Mouse (Mus musculus): ENCODE results near the gene Dpp6. TPM values are rescaled to one million over a fixed set of nuclear protein-coding genes. Genes with fewer than 3 reads are reported as not detected.

Gene Dpp6
- polyA plus RNA-seq, 1 experiment, result not detected

DNA sequence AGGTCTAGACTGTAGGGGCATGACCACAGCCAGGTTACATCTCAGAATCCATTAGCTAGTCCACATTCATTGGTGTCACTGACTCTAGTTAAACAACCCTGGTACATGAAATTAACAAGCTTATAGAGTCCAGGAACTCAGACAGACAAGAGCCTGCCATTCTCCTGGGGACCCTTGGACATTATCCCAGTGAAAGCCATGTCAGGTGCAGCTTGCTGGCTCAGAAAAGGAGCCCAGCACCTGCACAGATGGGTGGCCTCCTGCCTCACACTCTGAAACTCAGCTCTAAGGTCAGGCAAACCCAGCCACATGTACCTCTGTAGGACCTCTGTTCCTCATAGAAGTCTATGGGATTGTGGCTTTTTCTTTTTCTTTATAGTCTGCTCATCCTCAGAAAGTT is 701.7 kb downstream of the Dpp6 start:
- TF ChIP-seq POLR2A (IDR thresholded peaks at IDR 0.05; ENCODE audit: borderline replicate concordance, control insufficient read depth, low read depth, low read length) (no peak), CTCF (IDR thresholded peaks at IDR 0.05; ENCODE audit: control insufficient read depth, insufficient read depth, low read length) (no peak)
- Histone ChIP-seq H3K4me3 (replicated peaks; ENCODE audit: control insufficient read depth, low read depth, low read length) (no peak overlapping the region), H3K27ac (ENCODE audit: control insufficient read depth, insufficient read depth, low read depth, low read length, poor library complexity) (no peak overlapping the region), H3K4me1 (ENCODE audit: control insufficient read depth, insufficient read depth, low read length) (no peaks in the 10 kb centered on the region)

GRCm38 (mm10) chr5:27526906-27527305 is 709.9 kb downstream of the Dpp6 start:
- no peaks in the 10 kb centered on the region for H3K4me1 ChIP-seq (ENCODE audit: control insufficient read depth, insufficient read depth, low read length)
- H3K4me3 ChIP-seq (replicated peaks; ENCODE audit: control insufficient read depth, low read depth, low read length), result no peak overlapping the region
- WGBS, result 65% methylated on average over 1 of the region's 1 CpGs
- no peak overlapping the region for H3K27ac ChIP-seq (ENCODE audit: control insufficient read depth, insufficient read depth, low read depth, low read length, poor library complexity)
- TF ChIP-seq POLR2A (IDR thresholded peaks at IDR 0.05; ENCODE audit: borderline replicate concordance, control insufficient read depth, low read depth, low read length) (no peak), CTCF (IDR thresholded peaks at IDR 0.05; ENCODE audit: control insufficient read depth, insufficient read depth, low read length) (no peak)

- Histone ChIP-seq H3K4me1 (ENCODE audit: control insufficient read depth, insufficient read depth, low read length) (no peaks in the 10 kb centered on the region), H3K4me3 (replicated peaks; ENCODE audit: control insufficient read depth, low read depth, low read length) (no peak overlapping the region), H3K27ac (ENCODE audit: control insufficient read depth, insufficient read depth, low read depth, low read length, poor library complexity) (no peak overlapping the region)
- TF ChIP-seq CTCF (IDR thresholded peaks at IDR 0.05; ENCODE audit: control insufficient read depth, insufficient read depth, low read length), result no peak
- no peak for TF ChIP-seq POLR2A (IDR thresholded peaks at IDR 0.05; ENCODE audit: borderline replicate concordance, control insufficient read depth, low read depth, low read length)
- WGBS, result 18% methylated on average over 2 of the region's 2 CpGs
Observed at GRCm38 (mm10) chr5:27544816-27545270, 727.8 kb downstream of the Dpp6 start.

DNA sequence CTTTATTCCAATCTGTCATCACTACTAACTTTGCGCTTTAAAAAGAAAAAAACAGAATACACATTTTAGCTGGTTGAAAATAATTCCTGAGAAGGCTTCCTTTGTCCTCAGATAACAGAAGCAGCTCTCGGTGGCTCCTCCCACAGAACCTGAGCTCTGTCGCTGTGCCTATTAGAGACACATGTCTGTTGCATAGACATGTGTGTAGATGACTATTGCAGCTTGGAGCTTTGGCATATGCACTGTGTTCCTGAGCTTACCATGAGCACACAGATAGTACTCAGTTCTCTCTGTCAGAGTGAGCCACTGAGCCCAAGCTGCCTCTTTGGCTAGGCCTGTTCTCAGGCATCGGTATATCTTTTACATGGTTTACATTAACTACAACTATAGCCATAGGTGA is 732.3 kb downstream of the Dpp6 start:
- Histone ChIP-seq H3K4me1 (ENCODE audit: control insufficient read depth, insufficient read depth, low read length) (no peaks in the 10 kb centered on the region), H3K4me3 (replicated peaks; ENCODE audit: control insufficient read depth, low read depth, low read length) (no peak overlapping the region), H3K27ac (ENCODE audit: control insufficient read depth, insufficient read depth, low read depth, low read length, poor library complexity) (no peak overlapping the region)
- WGBS, result 77% methylated on average over 4 of the region's 4 CpGs
- TF ChIP-seq CTCF (IDR thresholded peaks at IDR 0.05; ENCODE audit: control insufficient read depth, insufficient read depth, low read length) (no peak), POLR2A (IDR thresholded peaks at IDR 0.05; ENCODE audit: borderline replicate concordance, control insufficient read depth, low read depth, low read length) (no peak)

GRCm38 (mm10) chr5:27565700-27566099 is 748.7 kb downstream of the Dpp6 start:
- WGBS, result 73% methylated on average over 7 of the region's 7 CpGs
- no peak overlapping the region for H3K4me3 ChIP-seq (replicated peaks; ENCODE audit: control insufficient read depth, low read depth, low read length)
- H3K27ac ChIP-seq (ENCODE audit: control insufficient read depth, insufficient read depth, low read depth, low read length, poor library complexity), result no peak overlapping the region
- TF ChIP-seq POLR2A (IDR thresholded peaks at IDR 0.05; ENCODE audit: borderline replicate concordance, control insufficient read depth, low read depth, low read length) (no peak), CTCF (IDR thresholded peaks at IDR 0.05; ENCODE audit: control insufficient read depth, insufficient read depth, low read length) (no peak)
- H3K4me1 ChIP-seq (ENCODE audit: control insufficient read depth, insufficient read depth, low read length), result no peaks in the 10 kb centered on the region

DNA sequence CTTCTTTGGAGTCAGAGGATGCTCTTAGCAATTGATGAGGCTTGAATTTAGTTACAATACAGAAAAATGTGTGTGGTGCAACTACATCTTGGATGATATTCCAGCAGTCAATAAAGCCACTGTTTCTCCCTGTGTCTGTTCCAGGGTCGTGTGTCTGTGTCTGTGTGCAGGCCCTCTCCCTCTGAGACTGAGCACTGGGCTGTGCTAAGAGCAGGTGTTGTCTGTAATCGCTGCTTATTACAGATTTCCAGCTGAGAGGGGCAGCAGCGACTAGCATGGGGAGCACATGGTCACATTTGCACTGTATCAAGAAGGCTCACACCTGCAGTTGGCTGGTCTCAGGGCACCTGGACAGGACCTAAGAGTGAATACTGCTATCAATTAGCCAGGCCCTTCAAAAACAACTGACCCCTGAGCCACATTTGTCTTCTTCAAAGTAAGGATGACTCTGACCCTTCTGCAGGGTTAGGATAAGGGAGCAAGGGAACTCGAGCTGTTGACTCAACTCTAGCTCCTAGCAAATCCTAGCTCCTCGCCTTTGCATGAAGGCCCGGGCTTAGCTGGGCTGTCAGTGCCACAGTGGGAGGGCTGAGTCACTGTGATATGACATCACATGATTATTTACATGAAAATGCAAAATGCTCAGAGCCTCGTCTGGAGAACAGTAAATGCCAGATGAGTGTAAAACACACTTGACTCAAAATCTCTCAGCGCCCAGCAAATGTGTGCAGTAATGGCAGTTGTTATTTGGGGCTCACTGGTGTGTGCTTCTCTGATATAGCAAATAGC is 771.2 kb downstream of the Dpp6 start:
- TF ChIP-seq POLR2A (IDR thresholded peaks at IDR 0.05; ENCODE audit: borderline replicate concordance, control insufficient read depth, low read depth, low read length) (no peak), CTCF (IDR thresholded peaks at IDR 0.05; ENCODE audit: control insufficient read depth, insufficient read depth, low read length) (no peak)
- 60% methylated on average over 8 of the region's 8 CpGs for WGBS
- no peak overlapping the region for H3K27ac ChIP-seq (ENCODE audit: control insufficient read depth, insufficient read depth, low read depth, low read length, poor library complexity)
- H3K4me3 ChIP-seq (replicated peaks; ENCODE audit: control insufficient read depth, low read depth, low read length), result no peak overlapping the region
- H3K4me1 ChIP-seq (ENCODE audit: control insufficient read depth, insufficient read depth, low read length), result no peaks in the 10 kb centered on the region

GRCm38 (mm10) chr5:27604132-27604531 is 787.1 kb downstream of the Dpp6 start:
- Histone ChIP-seq H3K4me3 (replicated peaks; ENCODE audit: control insufficient read depth, low read depth, low read length) (no peak overlapping the region), H3K4me1 (ENCODE audit: control insufficient read depth, insufficient read depth, low read length) (no peaks in the 10 kb centered on the region), H3K27ac (ENCODE audit: control insufficient read depth, insufficient read depth, low read depth, low read length, poor library complexity) (no peak overlapping the region)
- 63% methylated on average over 1 of the region's 1 CpGs for WGBS
- no peak for TF ChIP-seq CTCF (IDR thresholded peaks at IDR 0.05; ENCODE audit: control insufficient read depth, insufficient read depth, low read length)
- no peak for TF ChIP-seq POLR2A (IDR thresholded peaks at IDR 0.05; ENCODE audit: borderline replicate concordance, control insufficient read depth, low read depth, low read length)

DNA sequence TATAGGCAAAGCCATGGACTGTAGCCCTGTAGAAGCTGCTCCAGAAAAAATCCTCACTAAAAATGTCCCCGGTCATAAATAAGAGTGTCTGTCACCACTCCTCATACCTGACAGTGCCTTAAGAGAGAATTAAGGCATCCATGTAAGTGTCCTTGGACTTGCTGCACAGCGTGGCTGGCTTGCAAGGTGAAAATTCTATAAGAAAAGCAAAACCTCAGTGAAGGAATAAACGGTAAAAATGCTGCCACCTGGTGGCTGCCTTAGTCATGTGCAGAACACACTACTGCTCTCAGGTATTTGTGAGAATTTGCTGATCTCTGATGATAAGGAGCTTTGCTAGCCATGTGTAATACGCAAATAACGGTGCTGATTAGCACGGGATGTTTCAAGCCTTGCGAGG is 798.8 kb downstream of the Dpp6 start:
- no peak for TF ChIP-seq POLR2A (IDR thresholded peaks at IDR 0.05; ENCODE audit: borderline replicate concordance, control insufficient read depth, low read depth, low read length)
- no peak for TF ChIP-seq CTCF (IDR thresholded peaks at IDR 0.05; ENCODE audit: control insufficient read depth, insufficient read depth, low read length)
- WGBS, result 17% methylated on average over 7 of the region's 7 CpGs
- no peak overlapping the region for H3K4me3 ChIP-seq (replicated peaks; ENCODE audit: control insufficient read depth, low read depth, low read length)
- H3K27ac ChIP-seq (ENCODE audit: control insufficient read depth, insufficient read depth, low read depth, low read length, poor library complexity), result no peak overlapping the region
- H3K4me1 ChIP-seq (ENCODE audit: control insufficient read depth, insufficient read depth, low read length), result no peaks in the 10 kb centered on the region

Measured in bone marrow, adult 2 months (tissue).